Mouse (Mus musculus): ENCODE results near the gene Ubr3. TPM values are rescaled to one million over a fixed set of nuclear protein-coding genes. Genes with fewer than 3 reads are reported as not detected.

Ubr3 gene
- 100 to 1,000 TPM; 207 to 208 TPM for total RNA-seq (2021)
- long read RNA-seq, experiment 1, full-length matches to known transcripts, result 14 of 59 reads
- long read RNA-seq, experiment 1, partial matches to known transcripts, result 24 of 59 reads
- long read RNA-seq, experiment 1, other reads (novel, unspliced or antisense), result 21 of 59 reads
- long read RNA-seq, experiment 2, full-length matches to known transcripts, result 4 of 63 reads
- long read RNA-seq, experiment 2, partial matches to known transcripts, result 31 of 63 reads
- long read RNA-seq, experiment 2, other reads (novel, unspliced or antisense), result 28 of 63 reads

DNA sequence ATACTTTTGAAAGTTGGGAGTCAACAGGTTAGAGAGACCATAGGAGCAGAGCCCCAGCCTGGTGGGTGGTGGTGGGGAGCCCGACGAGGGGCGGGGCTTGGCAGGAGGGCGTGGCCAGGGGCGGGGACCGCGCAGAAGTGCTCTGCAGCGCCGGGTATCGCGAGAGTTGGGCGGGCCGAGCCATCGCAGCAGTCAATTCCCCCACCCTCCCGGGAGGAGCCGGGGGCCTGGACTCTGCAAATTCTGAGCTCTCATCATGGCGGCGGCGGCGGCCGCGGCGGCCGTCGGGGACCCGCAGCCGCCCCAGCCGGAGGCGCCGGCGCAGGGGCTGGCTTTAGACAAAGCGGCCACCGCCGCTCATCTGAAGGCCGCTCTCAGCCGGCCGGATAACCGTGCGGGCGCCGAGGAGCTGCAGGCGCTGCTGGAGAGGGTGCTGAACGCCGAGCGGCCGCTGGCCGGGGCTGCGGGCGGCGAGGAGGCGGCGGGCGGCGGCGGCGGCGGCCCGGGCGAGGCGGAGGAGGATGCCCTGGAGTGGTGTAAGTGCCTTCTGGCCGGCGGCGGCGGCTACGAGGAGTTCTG is at the start of gene Ubr3:
TSS of gene Ubr3 (plus strand) at position 208 of the 579 bp plus-strand sequence.
- DNase-seq (ENCODE audit: low spot score), result peak; percentile 97

DNA sequence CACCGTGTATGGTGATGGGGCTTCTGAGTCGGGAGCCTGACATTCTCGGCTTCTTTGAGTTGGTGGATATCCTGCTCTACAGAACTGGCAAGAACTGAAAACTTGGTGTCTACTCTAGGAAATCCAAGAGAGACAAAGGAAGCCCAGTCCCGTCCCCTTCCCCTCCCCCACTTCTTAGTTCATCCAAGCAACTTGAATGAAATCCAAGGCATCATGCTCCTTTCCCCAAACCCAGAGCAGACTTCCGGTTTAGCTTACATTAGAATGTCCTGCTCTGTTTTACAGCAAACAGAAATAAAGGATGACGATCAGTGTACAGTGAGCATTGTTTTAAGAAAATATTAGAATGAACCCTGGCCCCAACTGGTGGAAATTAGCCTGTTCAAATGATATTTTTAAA is 47.8 kb upstream of the Ubr3 start:
- no peak for DNase-seq (ENCODE audit: low spot score)

DNA sequence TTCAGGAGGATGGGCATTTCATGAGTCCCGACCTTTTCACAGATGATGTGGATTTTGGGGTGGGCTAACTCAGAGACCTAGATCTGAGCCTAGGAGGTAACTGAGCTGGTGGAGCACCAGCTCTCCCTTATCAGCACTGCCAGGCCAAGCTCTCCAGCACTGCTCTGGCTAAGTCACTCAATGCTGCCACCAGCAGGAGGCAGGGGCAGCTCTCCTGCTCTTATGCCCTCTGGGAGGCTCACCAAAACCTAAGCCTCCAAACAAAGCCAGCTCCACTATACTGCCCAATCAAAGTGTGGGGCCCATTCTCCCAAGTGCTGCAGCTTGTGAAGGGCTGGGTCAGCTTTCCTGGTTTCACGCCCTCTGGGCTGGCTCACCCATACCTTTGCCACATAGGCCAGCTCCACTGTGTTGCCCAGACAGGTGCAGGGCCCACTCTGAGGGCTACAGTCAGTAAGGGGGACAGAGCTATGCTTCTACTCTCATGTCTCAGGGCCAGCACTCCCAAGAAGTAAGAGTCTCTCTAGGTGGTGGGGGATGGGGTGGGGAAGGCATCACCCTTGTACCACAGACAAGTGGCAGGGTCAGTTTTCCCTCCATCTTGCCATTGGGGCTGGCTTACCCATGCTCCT is 45.5 kb upstream of the Ubr3 start:
- no peak for DNase-seq (ENCODE audit: low spot score)

DNA sequence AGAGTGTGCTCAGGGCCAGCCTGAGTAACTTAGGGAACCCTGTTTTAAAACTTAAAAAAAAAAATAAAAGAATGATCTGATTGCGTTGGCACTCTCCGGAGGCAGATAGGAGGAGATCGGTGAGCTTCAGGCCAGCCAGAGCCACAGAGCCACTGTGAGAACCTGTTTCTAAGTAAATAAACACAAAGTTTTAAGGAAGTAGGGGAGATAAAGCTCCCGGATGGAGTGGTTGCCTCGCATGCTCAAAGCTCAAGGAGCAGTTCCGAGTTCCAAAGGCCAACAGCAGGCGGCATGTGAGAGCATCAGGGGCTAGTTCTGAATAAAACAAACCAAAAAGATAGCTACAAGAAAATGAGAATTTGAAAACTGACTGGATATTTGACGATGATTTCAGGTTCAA is 40.7 kb upstream of the Ubr3 start:
- DNase-seq (ENCODE audit: low spot score), result no peak

DNA sequence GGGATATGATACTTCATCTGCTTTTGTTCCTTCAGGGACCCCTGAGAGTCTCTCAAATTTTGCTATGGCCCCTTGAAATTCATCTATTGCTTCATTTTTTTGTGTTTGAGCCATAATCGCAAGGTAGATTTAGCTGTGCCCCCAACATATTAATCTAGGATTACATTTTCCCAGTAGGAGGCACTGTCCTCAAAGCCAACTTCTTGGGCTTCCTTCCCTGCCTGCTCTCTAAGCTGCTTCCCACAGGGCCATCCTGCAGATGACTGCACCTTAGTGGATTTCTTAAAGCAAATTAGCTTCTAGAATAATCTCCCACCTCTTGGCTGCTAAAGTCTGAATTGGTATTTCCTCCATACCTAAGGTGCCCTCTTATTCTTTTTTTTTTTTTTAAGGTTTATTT is 39.2 kb upstream of the Ubr3 start:
- DNase-seq (ENCODE audit: low spot score), result no peak

DNA sequence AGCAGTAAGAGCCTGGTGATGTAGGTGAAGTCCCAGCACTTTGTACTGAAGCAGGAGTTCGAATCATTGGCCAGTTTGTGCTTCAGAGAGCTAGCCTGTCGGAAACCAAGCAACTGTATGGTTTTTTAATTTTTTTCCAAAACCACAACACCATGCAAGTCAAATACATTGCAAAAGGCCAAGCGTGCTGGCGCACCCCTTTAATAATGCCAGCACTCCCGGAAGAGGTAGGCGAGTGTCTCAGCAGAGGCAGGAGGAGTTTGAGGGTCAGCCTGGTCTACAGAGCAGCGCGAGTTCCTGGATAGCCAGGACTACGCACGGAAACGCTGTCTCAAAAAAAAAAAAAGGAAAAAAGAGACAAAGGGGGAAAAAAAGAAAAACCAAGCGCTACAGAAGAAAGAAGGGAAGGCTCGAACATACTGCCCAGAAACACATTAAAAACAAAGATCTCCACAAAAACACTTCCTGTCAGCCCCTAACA is 36.0 kb upstream of the Ubr3 start:
- peak; percentile 20 for DNase-seq (ENCODE audit: low spot score)

DNA sequence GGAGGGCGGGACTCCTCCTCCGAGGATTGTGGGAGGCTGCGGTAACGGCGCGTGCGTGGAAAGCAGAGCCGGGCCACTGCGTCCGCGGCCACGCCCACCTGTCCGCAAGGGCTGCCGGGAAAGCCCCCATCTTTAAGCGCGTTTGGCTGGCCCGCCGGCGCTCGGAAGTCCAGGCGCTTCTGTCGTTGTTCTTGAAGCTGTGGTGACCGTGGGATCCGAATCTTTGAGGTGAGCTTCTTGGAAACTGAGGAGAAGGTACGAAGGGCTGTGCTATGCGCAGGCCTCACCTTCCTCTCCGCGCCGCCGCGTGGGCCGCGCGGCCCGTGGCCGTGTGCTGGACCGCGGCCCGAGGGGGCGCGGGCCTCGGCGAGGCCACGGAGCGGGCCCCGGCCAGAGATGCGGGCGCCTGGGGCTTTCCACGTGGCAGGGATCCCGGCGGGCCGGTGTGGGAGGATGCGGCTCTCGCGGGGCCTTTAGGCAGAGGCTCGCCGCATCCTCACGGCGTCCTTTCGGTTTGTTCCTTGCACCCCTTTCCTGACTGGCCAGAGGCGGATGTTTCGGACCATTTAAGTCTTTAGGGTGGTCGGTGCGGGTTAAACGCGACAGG is 35.5 kb upstream of the Ubr3 start, which contains the start of gene Ssb:
TSS of gene Ssb (plus strand) at position 78 of the 607 bp plus-strand sequence.
- peak; percentile 92 for DNase-seq (ENCODE audit: low spot score)

DNA sequence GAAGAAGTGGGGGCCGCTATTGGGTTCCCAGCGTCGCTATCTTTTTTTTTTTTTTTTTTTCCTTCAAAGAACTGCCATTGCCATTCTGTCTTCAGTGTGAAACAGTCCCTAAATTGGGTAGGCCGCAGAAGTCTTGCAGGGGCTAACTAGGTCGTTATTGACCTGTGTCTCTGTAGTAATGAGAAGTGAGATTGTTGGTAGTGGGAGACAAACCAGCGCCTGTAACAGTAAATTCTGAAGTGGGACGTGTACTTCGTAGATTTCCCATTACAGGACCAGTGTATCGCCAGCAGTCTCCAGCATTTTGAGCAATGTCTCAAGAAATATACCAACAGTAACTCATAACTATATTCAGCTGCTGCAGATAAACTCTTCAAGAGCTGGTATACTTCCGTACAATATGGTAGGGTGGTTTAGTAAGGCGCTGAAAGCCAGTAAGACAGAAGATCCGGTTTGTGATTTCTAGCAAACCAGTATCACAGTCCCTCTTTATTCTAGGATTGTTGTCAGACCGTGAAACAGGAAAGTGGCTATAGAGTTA is 34.9 kb upstream of the Ubr3 start:
- DNase-seq (ENCODE audit: low spot score), result no peak

DNA sequence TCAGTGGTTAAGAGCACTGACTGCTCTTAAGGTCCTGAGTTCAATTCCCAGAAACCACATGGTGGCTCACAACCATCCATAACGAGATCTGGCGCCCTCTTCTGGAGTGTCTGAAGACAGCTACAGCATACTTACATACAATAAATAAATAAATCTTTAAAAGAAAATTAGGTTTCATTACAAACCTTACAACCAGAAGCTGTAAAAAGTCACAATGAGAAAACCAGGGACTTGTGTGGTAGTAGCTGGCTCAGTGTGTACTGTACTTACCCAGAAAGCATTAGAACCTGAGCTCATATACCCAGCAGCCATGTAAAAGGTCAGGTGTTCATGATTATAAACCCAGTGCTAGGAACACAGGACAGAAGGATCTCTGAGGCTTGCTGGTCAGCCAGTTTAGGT is 13.1 kb upstream of the Ubr3 start:
- DNase-seq (ENCODE audit: low spot score), result no peak

DNA sequence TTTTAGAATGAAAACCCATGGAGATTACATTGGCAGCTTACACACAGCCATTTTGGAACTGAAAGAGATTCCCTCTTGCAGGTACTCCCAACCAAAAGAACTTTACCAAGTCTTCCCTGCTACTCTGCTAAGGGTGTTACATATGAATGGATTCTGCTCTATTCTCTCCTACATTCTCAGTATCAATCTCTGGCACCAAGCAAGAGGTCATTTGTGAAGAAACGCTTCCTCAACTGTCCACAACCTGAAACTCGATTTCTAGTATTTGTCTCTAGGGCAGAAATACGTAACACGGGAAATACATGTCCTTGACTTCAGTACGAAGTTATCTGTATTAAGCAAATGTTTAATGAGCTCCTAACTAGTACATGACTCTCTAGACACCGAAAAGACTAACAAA is 12.5 kb upstream of the Ubr3 start:
- no peak for DNase-seq (ENCODE audit: low spot score)

DNA sequence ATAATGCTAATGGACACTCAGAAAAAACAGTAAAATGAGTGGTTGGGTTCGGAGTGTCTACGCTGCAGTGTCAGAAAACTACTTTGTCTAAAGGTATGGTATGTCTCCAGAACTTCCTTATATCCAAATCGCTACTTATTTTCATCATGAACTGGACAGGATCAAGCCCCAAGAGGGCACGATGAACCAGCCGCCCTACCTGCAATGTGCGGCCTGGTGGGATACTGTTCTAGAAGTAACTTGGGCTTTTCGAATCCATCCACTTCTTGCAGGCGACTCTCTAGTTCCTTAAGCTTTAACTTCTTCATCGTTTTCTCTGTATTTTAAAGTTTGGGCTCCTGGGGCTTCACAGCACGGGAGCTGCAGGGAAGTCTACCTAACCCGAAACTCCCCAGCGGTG is 12.0 kb upstream of the Ubr3 start:
- no peak for DNase-seq (ENCODE audit: low spot score)

DNA sequence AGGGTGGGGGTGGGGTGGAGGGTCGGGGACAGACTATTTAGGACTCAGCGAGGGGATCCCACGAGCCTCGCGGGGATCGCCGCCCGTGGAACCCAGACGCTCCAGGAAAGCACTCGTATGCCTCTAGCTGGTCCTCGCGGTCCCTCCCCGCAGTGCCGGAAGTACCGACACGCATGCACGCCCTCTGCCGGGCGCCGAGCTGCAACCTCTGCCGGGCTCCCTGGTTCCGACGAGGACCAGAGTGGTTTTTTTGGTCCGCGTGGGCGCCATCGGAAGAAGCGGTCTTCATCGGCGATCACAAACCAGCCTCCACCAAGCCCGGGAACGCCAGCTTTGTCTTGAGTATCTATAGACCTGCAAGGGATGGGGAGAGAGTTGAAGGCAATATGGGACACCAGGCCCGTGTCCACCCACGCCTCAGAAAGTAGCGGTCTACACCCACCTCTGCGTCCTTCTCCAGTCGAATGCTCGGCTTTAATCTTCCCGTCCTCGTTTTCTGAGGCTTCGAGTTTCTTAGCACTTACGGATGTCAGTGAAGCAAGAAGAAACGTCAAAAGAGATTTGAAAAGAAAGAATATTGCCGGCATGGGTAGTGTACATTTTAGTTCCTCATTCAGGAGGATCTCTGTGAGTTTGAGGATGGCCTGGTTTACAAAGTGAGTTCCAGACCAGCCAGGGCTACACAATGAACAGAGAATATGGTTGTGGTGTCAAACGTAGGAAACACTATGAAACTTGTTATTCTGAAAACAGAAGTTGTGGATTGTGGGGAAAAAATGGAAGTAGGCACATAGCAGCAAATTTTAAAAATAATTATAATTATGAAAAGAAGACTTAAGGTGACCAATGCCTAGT is 11.4 kb upstream of the Ubr3 start, which contains the start of gene Mettl5:
TSS of gene Mettl5 (minus strand) at position 165 of the 855 bp plus-strand sequence.
- DNase-seq (ENCODE audit: low spot score), result peak; percentile 87

DNA sequence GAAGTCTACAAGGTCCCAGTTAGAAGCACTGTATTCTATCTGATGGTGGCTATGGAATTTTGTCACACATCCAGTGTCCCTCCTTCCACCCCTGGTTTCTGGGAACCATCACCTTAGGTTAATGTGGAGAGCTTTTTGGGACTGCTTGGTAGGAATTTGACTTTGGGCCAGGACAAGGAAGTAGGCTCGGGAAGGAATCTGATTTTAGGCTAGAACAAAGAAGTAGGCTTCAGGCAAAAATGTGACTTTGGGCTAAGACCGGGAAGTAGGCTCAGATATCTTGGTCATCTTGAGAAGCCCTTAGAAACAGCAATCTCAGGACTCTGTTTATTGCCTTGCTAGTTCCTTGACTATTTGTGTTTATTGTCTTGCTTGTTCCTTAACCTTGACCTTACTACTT is 8.1 kb upstream of the Ubr3 start:
- DNase-seq (ENCODE audit: low spot score), result no peak

DNA sequence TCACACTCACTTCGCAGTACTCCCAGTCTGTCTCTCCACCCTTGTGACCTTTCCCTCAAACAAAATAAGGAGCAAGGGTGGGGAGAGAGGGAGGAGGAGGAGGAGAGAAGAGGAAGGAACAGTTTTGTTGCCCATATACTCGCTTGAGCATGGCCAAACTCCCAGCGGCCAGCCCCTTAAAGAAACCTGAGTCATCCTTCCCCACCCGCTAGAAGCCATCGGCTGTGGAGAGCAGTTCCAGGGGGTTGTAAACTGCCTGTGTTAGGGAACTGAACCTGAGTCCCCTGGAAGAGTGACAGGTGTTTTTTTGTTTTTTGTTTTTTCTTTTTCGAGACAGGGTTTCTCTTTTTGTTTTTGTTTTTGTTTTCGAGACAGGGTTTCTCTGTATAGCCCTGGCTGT is 6.2 kb upstream of the Ubr3 start:
- DNase-seq (ENCODE audit: low spot score), result no peak

DNA sequence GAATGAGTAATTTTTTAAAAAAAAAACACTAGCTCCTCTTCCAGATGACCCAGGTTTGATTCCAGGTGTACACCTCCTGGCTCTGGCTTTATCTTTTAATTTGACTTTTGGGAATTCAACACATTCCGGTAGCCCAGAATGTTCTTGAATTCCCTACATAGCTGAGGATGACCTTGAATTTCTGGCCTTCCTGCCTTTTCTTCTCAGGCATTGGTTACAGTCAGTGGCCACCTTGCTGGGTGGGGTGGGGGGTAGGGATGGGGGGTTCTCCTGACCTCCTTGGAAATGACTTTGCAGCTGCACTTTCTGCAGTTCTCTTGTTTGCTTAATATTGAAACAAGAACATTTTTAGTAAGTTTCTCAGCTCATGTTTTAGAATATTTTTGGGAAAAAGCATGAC is 3.9 kb upstream of the Ubr3 start:
- DNase-seq (ENCODE audit: low spot score), result no peak

DNA sequence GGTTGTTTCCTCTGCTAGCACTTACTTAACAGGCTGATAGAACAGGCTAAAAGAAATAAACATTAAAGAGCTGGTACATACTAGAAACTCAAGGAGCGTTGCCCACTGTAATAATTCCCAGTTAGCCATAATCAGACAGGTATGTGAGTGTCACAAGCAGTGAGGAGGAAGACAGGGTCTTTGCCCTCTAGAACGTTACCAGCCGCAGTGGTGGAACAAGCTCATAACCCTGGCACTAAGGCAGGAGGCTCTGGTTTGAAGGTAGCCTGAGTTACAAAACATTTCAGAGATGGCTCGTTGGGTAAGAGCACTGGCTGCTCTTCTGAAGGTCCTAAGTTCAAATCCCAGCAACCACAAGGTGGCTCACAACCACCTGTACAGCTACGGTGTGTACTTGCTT is 3.2 kb upstream of the Ubr3 start:
- DNase-seq (ENCODE audit: low spot score), result no peak

DNA sequence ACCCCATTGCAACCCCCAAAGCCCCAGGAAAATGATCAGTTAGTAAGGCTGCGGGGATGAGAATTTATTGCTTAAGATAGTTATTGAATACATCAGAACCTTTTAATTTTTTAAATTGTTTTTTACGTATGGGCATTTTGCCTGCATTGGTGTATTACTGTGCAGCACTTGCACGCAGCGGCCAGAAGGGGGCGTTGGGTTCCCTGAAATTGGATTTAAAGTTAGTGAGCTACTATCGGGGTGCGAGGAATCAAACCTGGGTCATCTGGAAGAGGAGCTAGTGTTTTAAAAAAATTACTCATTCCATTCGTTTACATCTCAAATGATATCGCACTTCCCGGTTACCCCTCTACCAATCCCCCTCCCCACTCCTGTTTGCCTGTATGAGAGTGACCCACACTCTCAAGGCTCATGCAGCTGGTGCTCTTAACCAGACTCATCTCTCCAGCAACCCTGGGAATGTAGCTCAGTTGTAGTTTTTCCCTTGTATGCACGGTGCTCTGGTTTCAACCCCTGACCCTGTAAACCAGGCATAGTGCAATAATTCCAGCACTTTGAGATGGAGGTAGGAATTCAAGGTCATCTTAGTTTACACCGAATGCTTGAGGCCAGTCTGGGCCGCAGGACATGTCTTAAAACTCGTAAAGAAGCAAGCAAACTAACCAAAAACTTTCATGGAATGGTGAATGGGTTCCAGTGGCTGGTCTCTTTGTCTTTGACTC is 1.4 kb upstream of the Ubr3 start:
- no peak for DNase-seq (ENCODE audit: low spot score)

DNA sequence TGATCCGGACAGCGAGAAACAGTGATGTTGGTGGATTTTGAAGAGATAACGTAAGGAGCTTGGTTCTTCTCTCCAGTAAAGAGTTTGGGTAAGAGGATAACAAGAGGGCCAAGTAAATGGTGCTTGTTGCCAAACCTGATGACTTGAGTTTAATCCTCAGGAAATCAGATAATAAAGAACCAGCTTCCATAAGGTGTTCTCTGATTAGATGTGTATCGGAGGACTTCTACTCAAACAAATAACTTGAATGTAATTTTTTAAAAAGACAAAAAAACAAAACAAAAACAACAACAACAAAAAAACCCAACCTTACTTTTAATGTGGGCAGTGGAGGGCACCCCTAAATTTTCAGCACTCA is 843 bp upstream of the Ubr3 start:
- no peak for DNase-seq (ENCODE audit: low spot score)

DNA sequence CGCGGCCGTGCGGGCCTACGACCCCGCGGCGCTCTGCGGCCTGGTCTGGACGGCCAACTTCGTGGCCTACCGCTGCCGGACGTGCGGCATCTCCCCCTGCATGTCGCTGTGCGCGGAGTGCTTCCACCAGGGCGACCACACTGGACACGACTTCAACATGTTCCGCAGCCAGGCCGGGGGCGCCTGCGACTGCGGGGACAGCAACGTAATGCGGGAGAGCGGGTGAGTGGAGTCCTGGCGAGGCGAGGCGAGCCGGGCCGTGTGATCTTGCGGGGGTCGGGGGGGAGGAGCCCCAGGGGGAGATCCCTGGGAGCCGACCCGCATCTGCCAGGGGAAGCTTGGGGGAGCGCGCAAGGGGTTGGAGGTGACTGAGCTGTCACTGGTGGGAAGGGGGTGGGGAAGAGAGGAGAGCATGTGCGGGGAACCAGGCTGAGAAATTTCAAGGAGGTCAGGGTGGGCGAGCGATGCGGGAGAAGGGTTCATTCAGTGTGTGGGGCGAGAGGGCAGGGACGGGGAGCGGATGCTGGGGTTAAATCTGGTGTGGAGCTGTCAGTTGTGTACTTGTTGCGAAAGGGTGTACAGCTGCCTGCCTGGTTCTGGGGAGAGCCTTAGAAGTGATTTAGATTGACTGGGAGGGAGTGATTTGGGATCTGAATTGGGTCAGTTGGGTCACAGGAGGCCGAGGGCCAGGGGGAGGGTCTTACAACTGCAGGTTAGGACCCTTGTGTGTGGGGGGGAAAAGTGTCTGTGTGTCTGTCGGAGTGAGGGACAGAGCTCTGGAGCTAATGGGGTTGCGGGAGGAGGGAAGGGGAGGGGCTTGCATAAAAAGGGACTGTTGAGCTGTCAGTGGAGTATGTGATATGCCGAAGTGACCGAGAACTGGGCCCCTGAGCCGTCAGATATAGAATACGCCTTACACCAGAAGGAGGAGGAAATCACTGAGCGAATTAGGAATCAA is 851 bp downstream of the Ubr3 start:
- peak; percentile 67 for DNase-seq (ENCODE audit: low spot score)
